Mouse (Mus musculus) small intestine, adult 2 months (tissue): ENCODE measurements around the gene Iqschfp.

Experiments used
- CTCF ChIP-seq: fragments of 200-500 bp; IDR thresholded peaks from 2 replicates; pipeline ENCODE4 v1.5.1; 2012; ENCODE audit warnings: low read depth, mild to moderate bottlenecking, control low read depth, inconsistent platforms, low read length, moderate library complexity, mixed read lengths; ENCODE audit not compliant: insufficient replicate concordance, insufficient read length; ENCODE audit errors: extremely low read depth
- POLR2A ChIP-seq: fragments of 200-500 bp; IDR thresholded peaks from 2 replicates; pipeline ENCODE4 v1.6.1; 2012; ENCODE audit warnings: low read depth, mild to moderate bottlenecking, control low read depth, inconsistent platforms, low read length, moderate library complexity

GRCm38 (mm10) chr3:68296752-68297151, 404.7 kb downstream of the Iqschfp start:
- no peak for TF ChIP-seq POLR2A
- TF ChIP-seq CTCF = no peak
